Comparison of ENCODE assay signal across 8 mouse cellular contexts in the genomic region with DNA sequence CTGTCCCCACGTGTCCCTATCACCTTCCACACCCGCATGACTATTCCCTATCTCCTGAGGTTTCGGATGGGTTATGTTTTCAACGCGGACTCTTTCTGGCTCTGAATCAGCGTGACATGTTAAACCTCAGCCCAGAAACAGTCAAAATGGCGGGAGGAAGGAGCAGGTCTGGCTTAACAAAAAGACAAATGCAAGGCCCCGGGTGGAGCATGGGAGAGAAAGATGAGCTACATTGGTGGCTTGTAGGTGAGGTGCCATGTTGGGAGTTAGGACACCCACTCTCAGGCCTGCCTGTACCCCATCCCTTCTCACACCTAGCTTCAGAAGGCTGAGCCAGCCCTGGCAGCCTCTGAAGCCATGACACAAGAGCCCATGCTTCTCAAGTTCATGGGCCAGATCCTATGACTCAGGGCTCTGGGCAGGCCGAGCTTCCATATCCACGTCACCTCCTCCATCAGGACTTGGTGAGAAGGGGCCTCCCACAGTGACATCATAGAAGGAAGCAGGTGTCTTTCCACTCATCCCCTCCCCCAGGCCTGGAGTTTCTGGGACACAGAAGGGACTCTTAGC.
DNase-seq lines count a peak whose midpoint lies in the region; ATAC-seq and TF ChIP-seq lines count a peak whose summit lies in the region.

No protein-coding gene starts in this region.

- H3K4me3 ChIP-seq in G1E (ENCODE audit: low read depth, low read length) = peak overlapping the region; percentile 71; the same call in 1 of the 2 replicates
- H3K4me3 ChIP-seq in kidney, embryonic 15.5 days (replicated peaks) = no peak overlapping the region
- no peak overlapping the region for H3K4me3 ChIP-seq in olfactory bulb, adult 2 months (ENCODE audit: insufficient read depth, low read depth, low read length)

- H3K9ac ChIP-seq in kidney, embryonic 15.5 days = no peak overlapping the region

- H3K4me1 ChIP-seq in G1E (ENCODE audit: insufficient read depth, low read depth, low read length) = peaks cover 65% of the 10 kb centered on the region
- peaks cover 60% of the 10 kb centered on the region for H3K4me1 ChIP-seq in kidney, embryonic 15.5 days
- H3K4me1 ChIP-seq in olfactory bulb, adult 2 months (ENCODE audit: control insufficient read depth, insufficient read depth, low read length) = peaks cover 32% of the 10 kb centered on the region

- H3K9me3 ChIP-seq in G1E (replicated peaks) = no peaks in the 10 kb centered on the region
- no peaks in the 10 kb centered on the region for H3K9me3 ChIP-seq in kidney, embryonic 15.5 days (replicated peaks)

- ATAC-seq in G1E (ENCODE audit: extremely low read depth, insufficient number of reproducible peaks, low FRiP score, poor library complexity, severe bottlenecking) = 0 out of 2 replicates have a peak, but pooled peaks have one; percentile 5
- ATAC-seq in kidney, embryonic 15.5 days (replicated peaks; ENCODE audit: low FRiP score) = 0 out of 2 replicates have a peak, but pooled peaks have one; percentile 12

- peaks cover 10% of the 10 kb centered on the region for H3K36me3 ChIP-seq in G1E (replicated peaks)
- H3K36me3 ChIP-seq in kidney, embryonic 15.5 days = no peaks in the 10 kb centered on the region

- 0 out of 2 replicates have a peak, but pooled peaks have one; percentile 16 for TF ChIP-seq POLR2A in olfactory bulb, adult 2 months (IDR thresholded peaks at IDR 0.05; ENCODE audit: insufficient read depth, low read depth, low read length)

- peak; percentile 84 to 89 for DNase-seq in adrenal gland, adult (ENCODE audit: inconsistent age in 2 of 2, low spot score in 1 of 2)
- DNase-seq in adrenal gland, postnatal 4 days (ENCODE audit: low spot score in 2 of 2) = no peak
- no peak for DNase-seq in G1E (ENCODE audit: low spot score)
- DNase-seq in heart, adult 11 months = peak; percentile 99
- no peak for DNase-seq in left cerebral cortex, postnatal 14 days (ENCODE audit: low spot score in 2 of 2)
- DNase-seq in layer of hippocampus, adult 9-10 months (ENCODE audit: low spot score) = no peak

- intact Hi-C loops in left cerebral cortex, postnatal 14 days (cut with DNase I) = loop anchor here (5.0 kb wide), 1 partner anchor 454 kb away; no protein-coding TSS in a partner anchor

- peak overlapping the region; percentile 88 for H3K27ac ChIP-seq in kidney, embryonic 15.5 days
- H3K27ac ChIP-seq in olfactory bulb, adult 2 months (ENCODE audit: insufficient read depth, low read depth, low read length) = no peak overlapping the region

- 58% methylated on average over 10 of the region's 10 CpGs for WGBS in kidney, embryonic 15.5 days
- WGBS in olfactory bulb, adult 2 months = 89% methylated on average over 10 of the region's 10 CpGs

- H3K27me3 ChIP-seq in G1E (ENCODE audit: insufficient read depth, low read length) = peaks cover 21% of the 10 kb centered on the region
- peaks cover 13% of the 10 kb centered on the region for H3K27me3 ChIP-seq in kidney, embryonic 15.5 days

- TF ChIP-seq CTCF in G1E (IDR thresholded peaks at IDR 0.05; ENCODE audit: low read depth, low read length) = no peak
- TF ChIP-seq CTCF in olfactory bulb, adult 2 months (IDR thresholded peaks at IDR 0.05; ENCODE audit: insufficient read depth, low read depth, low read length) = no peak

- peak overlapping the region; percentile 65; the same call in 1 of the 2 replicates for H3K4me2 ChIP-seq in kidney, embryonic 15.5 days

Comparison
In these comparisons a context has a peak if more than half of its experiments do, and no peak if none do; other contexts are left out.
1. DNase-seq: peak in adrenal gland, adult (2 of 2) and heart, adult 11 months (single experiment); none in adrenal gland, postnatal 4 days (0 of 2), G1E (single experiment), left cerebral cortex, postnatal 14 days (0 of 2) and layer of hippocampus, adult 9-10 months (single experiment).